Mouse (Mus musculus) liver, adult 2 months (tissue): Measurements from ENCODE around the gene Grin2d. TPM values are rescaled to one million over a fixed set of nuclear protein-coding genes. Genes with fewer than 3 reads are reported as not detected.

Experiments used
- DNase-seq: peaks from one replicate; pipeline ENCODE4 v3.0.0-alpha.2; 2011; ENCODE audit warnings: low read depth, low spot score; ENCODE audit errors: extremely low read depth
- H3K27ac ChIP-seq: fragments of 200-500 bp; replicated peaks from 2 replicates; pipeline ENCODE4 v1.5.1; 2012; ENCODE audit warnings: low read depth, mild to moderate bottlenecking, control low read depth, inconsistent platforms, low read length; ENCODE audit not compliant: insufficient read depth
- H3K27me3 ChIP-seq: fragments of 200-500 bp; 2 replicates; pipeline ENCODE4 v1.6.1; 2012; ENCODE audit warnings: mild to moderate bottlenecking, moderate library complexity, low read length, inconsistent platforms; ENCODE audit not compliant: control insufficient read depth, insufficient read depth
- H3K36me3 ChIP-seq: fragments of 200-500 bp; 2 replicates; pipeline ENCODE4 v1.6.1; 2012; ENCODE audit warnings: low read length, inconsistent platforms; ENCODE audit not compliant: control insufficient read depth, insufficient read depth
- H3K4me1 ChIP-seq: fragments of 200-500 bp; 2 replicates; pipeline ENCODE4 v1.6.1; 2011; ENCODE audit warnings: low read length; ENCODE audit not compliant: control insufficient read depth, insufficient read depth
- H3K4me3 ChIP-seq: fragments of 200-500 bp; 2 replicates; pipeline ENCODE4 v1.5.1; 2011; ENCODE audit warnings: low read depth, mild to moderate bottlenecking, control low read depth, low read length, moderate library complexity; ENCODE audit not compliant: insufficient read depth
- H3K79me2 ChIP-seq: fragments of 200-500 bp; 2 replicates; pipeline ENCODE4 v1.6.1; 2012; ENCODE audit warnings: inconsistent platforms, mild to moderate bottlenecking, low read length, moderate library complexity; ENCODE audit not compliant: control insufficient read depth, insufficient read depth
- H3K9ac ChIP-seq: fragments of 200-500 bp; 2 replicates; pipeline ENCODE4 v1.6.1; 2012; ENCODE audit warnings: low read depth, mild to moderate bottlenecking, control low read depth, inconsistent platforms, low read length
- CTCF ChIP-seq: fragments of 200-500 bp; IDR thresholded peaks from 2 replicates; pipeline ENCODE4 v1.5.1; 2011; ENCODE audit warnings: low read depth, low read length, control low read depth
- POLR2A ChIP-seq: fragments of 200-500 bp; IDR thresholded peaks from 2 replicates; pipeline ENCODE4 v1.6.1; 2011; ENCODE audit warnings: low read length, control low read depth; ENCODE audit not compliant: insufficient read depth; ENCODE audit errors: extremely low read depth
- WGBS: fragments of 180-500 bp; shearing (Covaris S2); methylation state at CpG from one replicate; pipeline ENCODE4 v1.1.7; 2018; 5-methylcytosine and 5-hydroxymethylcytosine counted together
- polyA plus RNA-seq: library from polyadenylated mRNA; depleted of rRNA; stranded (reverse); fragments of >200 nt; gene quantifications from 2 replicates; pipeline ENCODE4 v1.2.3, GENCODE M21; 2012
- total RNA-seq: library from RNA; depleted of rRNA; stranded (reverse); fragments of >200 nt; gene quantifications from 2 replicates; pipeline ENCODE4 v1.2.3, GENCODE M21; 2014

Grin2d gene
- total and polyA plus RNA-seq, 2 experiments, result under 0.01 to 0.20 TPM

GRCm38 (mm10) chr7:45921242-45921621 is 43.1 kb upstream of the Grin2d start, which contains the start of gene Emp3:
Gene Emp3 (minus strand): TSS chr7:45921404.
- H3K4me3 ChIP-seq, result peak within 1 kb of the TSS; percentile 43
- DNase-seq, result no peak
- peak within 1 kb of the TSS; percentile 48 for H3K9ac ChIP-seq
- H3K27me3 ChIP-seq, result no peaks in the 10 kb centered on the region
- TF ChIP-seq CTCF (no peak), POLR2A (no peak)
- H3K79me2 ChIP-seq, result no peaks in the 10 kb centered on the region
- no peaks in the 10 kb centered on the region for H3K36me3 ChIP-seq
- H3K4me1 ChIP-seq, result no peaks in the 10 kb centered on the region
- 62% methylated on average over 9 of the region's 9 CpGs for WGBS
- H3K27ac ChIP-seq, result peak within 1 kb of the TSS; percentile 49

- H3K9ac ChIP-seq, result peak overlapping the region; percentile 48
- H3K79me2 ChIP-seq, result no peaks in the 10 kb centered on the region
- H3K27me3 ChIP-seq, result no peaks in the 10 kb centered on the region
- 53% methylated on average over 9 of the region's 9 CpGs for WGBS
- H3K4me3 ChIP-seq, result peak overlapping the region; percentile 43
- H3K4me1 ChIP-seq, result no peaks in the 10 kb centered on the region
- H3K27ac ChIP-seq, result peak overlapping the region; percentile 49
- no peak for DNase-seq
- H3K36me3 ChIP-seq, result no peaks in the 10 kb centered on the region; the same call in 1 of the 2 replicates
- TF ChIP-seq POLR2A (no peak), CTCF (no peak)
Observed at GRCm38 (mm10) chr7:45920583-45921241, 42.5 kb upstream of the Grin2d start.

- Histone ChIP-seq H3K36me3 (no peaks in the 10 kb centered on the region; the same call in 1 of the 2 replicates), H3K27me3 (no peaks in the 10 kb centered on the region), H3K4me1 (no peaks in the 10 kb centered on the region), H3K4me3 (no peak overlapping the region), H3K79me2 (no peaks in the 10 kb centered on the region), H3K9ac (no peak overlapping the region), H3K27ac (no peak overlapping the region)
- WGBS, result 70% methylated on average over 4 of the region's 4 CpGs
- TF ChIP-seq CTCF (no peak), POLR2A (no peak)
- DNase-seq, result no peak
Observed at GRCm38 (mm10) chr7:45919761-45920160, 41.6 kb upstream of the Grin2d start.

GRCm38 (mm10) chr7:45919083-45919671 is 41.0 kb upstream of the Grin2d start:
- Histone ChIP-seq H3K9ac (no peak overlapping the region), H3K36me3 (no peaks in the 10 kb centered on the region; the same call in 1 of the 2 replicates), H3K79me2 (no peaks in the 10 kb centered on the region), H3K27ac (no peak overlapping the region), H3K4me3 (no peak overlapping the region), H3K4me1 (no peaks in the 10 kb centered on the region), H3K27me3 (no peaks in the 10 kb centered on the region)
- no peak for DNase-seq
- TF ChIP-seq POLR2A (no peak), CTCF (peak; percentile 67)
- WGBS, result 70% methylated on average over 14 of the region's 14 CpGs

- Histone ChIP-seq H3K79me2 (no peaks in the 10 kb centered on the region), H3K4me3 (no peak overlapping the region), H3K4me1 (no peaks in the 10 kb centered on the region), H3K36me3 (peaks cover 2% of the 10 kb centered on the region; the same call in 1 of the 2 replicates), H3K27ac (no peak overlapping the region), H3K27me3 (no peaks in the 10 kb centered on the region), H3K9ac (no peak overlapping the region)
- TF ChIP-seq CTCF (no peak), POLR2A (no peak)
- 94% methylated on average over 15 of the region's 15 CpGs for WGBS
- no peak for DNase-seq
Observed at GRCm38 (mm10) chr7:45917926-45918325, 39.7 kb upstream of the Grin2d start.
